Mouse (Mus musculus): ENCODE measurements around the gene Csad. TPM values are rescaled to one million over a fixed set of nuclear protein-coding genes. Genes with fewer than 3 reads are reported as not detected.

Gene Csad
- total RNA-seq, 2 experiments from 2014 or later, result 39.5 to 40.4 TPM

- DNase-seq (ENCODE audit: low spot score in 2 of 2), result no peak
- Histone ChIP-seq H3K4me3 (no peak overlapping the region), H3K27ac (no peak overlapping the region)
- TF ChIP-seq CTCF (conservative IDR thresholded peaks at IDR 0.05), result no peak
Observed at GRCm38 (mm10) chr15:102208092-102208561, 3.6 kb upstream of the Csad start.

- Histone ChIP-seq H3K4me3 (no peak overlapping the region), H3K27ac (peak overlapping the region; percentile 23; the same call in 1 of the 2 replicates)
- DNase-seq (ENCODE audit: low spot score in 2 of 2), result no peak
- TF ChIP-seq CTCF (conservative IDR thresholded peaks at IDR 0.05), result no peak
Observed at GRCm38 (mm10) chr15:102207351-102207750, 2.8 kb upstream of the Csad start.

GRCm38 (mm10) chr15:102205779-102206178, 1.3 kb upstream of the Csad start:
- Histone ChIP-seq H3K27ac (peak overlapping the region; percentile 95; the same call in 1 of the 2 replicates), H3K4me3 (peak overlapping the region; percentile 82)
- no peak for TF ChIP-seq CTCF (conservative IDR thresholded peaks at IDR 0.05)
- DNase-seq (ENCODE audit: low spot score in 2 of 2), result peak in 1 of 2 experiments; percentile 32

- Histone ChIP-seq H3K4me3 (peak overlapping the region; percentile 82), H3K27ac (peak overlapping the region; percentile 99)
- no peak; the same call in 1 of the 2 replicates for TF ChIP-seq CTCF (conservative IDR thresholded peaks at IDR 0.05)
- DNase-seq (ENCODE audit: low spot score in 2 of 2), result peak; percentile 53 to 65
Observed at GRCm38 (mm10) chr15:102203835-102204381, 616 bp downstream of the Csad start.

GRCm38 (mm10) chr15:102202971-102203834, 1.3 kb downstream of the Csad start, which contains the start of gene Zfp740:
Gene Zfp740, plus strand, starts transcription at chr15:102203249.
- 0 out of 2 replicates have a peak, but pooled peaks have one; percentile 3 for TF ChIP-seq CTCF (conservative IDR thresholded peaks at IDR 0.05)
- peak; percentile 95 to 97 for DNase-seq (ENCODE audit: low spot score in 2 of 2)
- peak within 1 kb of the TSS; percentile 82 for H3K4me3 ChIP-seq
- H3K27ac ChIP-seq, result peak within 1 kb of the TSS; percentile 99

GRCm38 (mm10) chr15:102198841-102199240, 5.7 kb downstream of the Csad start:
- no peak overlapping the region for H3K4me3 ChIP-seq
- no peak for DNase-seq (ENCODE audit: low spot score in 2 of 2)
- no peak for TF ChIP-seq CTCF (conservative IDR thresholded peaks at IDR 0.05)
- no peak overlapping the region for H3K27ac ChIP-seq

GRCm38 (mm10) chr15:102195373-102195772, 9.2 kb downstream of the Csad start:
- H3K4me3 ChIP-seq, result no peak overlapping the region

GRCm38 (mm10) chr15:102194439-102194838, 10.1 kb downstream of the Csad start:
- H3K4me3 ChIP-seq, result no peak overlapping the region
- no peak for TF ChIP-seq CTCF (conservative IDR thresholded peaks at IDR 0.05)
- DNase-seq (ENCODE audit: low spot score in 2 of 2), result no peak
- no peak overlapping the region for H3K27ac ChIP-seq

More at GRCm38 (mm10) chr15:102195373-102195772, 9.2 kb downstream of the Csad start:
- no peak for TF ChIP-seq CTCF (conservative IDR thresholded peaks at IDR 0.05)
- DNase-seq (ENCODE audit: low spot score in 2 of 2), result no peak
- H3K27ac ChIP-seq, result no peak overlapping the region

- Histone ChIP-seq H3K4me3 (no peak overlapping the region), H3K27ac (no peak overlapping the region)
- no peak for DNase-seq (ENCODE audit: low spot score in 2 of 2)
- no peak for TF ChIP-seq CTCF (conservative IDR thresholded peaks at IDR 0.05)
Observed at GRCm38 (mm10) chr15:102193652-102194051, 10.9 kb downstream of the Csad start.

GRCm38 (mm10) chr15:102192820-102193386, 11.6 kb downstream of the Csad start:
- no peak for TF ChIP-seq CTCF (conservative IDR thresholded peaks at IDR 0.05)

GRCm38 (mm10) chr15:102192271-102192812, 12.2 kb downstream of the Csad start:
- no peak for DNase-seq (ENCODE audit: low spot score in 2 of 2)
- Histone ChIP-seq H3K4me3 (no peak overlapping the region), H3K27ac (no peak overlapping the region; the same call in 1 of the 2 replicates)
- TF ChIP-seq CTCF (conservative IDR thresholded peaks at IDR 0.05), result no peak

More at GRCm38 (mm10) chr15:102192820-102193386, 11.6 kb downstream of the Csad start:
- DNase-seq (ENCODE audit: low spot score in 2 of 2), result no peak
- no peak overlapping the region for H3K4me3 ChIP-seq
- no peak overlapping the region; the same call in 1 of the 2 replicates for H3K27ac ChIP-seq

- DNase-seq (ENCODE audit: low spot score in 2 of 2), result no peak
- Histone ChIP-seq H3K27ac (no peak overlapping the region), H3K4me3 (no peak overlapping the region)
- TF ChIP-seq CTCF (conservative IDR thresholded peaks at IDR 0.05), result no peak
Observed at GRCm38 (mm10) chr15:102191699-102192098, 12.8 kb downstream of the Csad start.

GRCm38 (mm10) chr15:102188883-102189282, 15.6 kb downstream of the Csad start:
- no peak overlapping the region for H3K4me3 ChIP-seq
- DNase-seq (ENCODE audit: low spot score in 2 of 2), result no peak
- TF ChIP-seq CTCF (conservative IDR thresholded peaks at IDR 0.05), result no peak
- no peak overlapping the region for H3K27ac ChIP-seq
